Mouse (Mus musculus): Measurements from ENCODE around the gene Med20.

Med20 gene

GRCm38 (mm10) chr17:47610849-47611660, at the start of gene Med20, which contains the start of the genes Bysl and Gm20517:
Gene Med20, plus strand, starts transcription at chr17:47611582.
Gene Bysl, minus strand, starts transcription at chr17:47611492.
Gene Gm20517, plus strand, starts transcription at chr17:47611589.
- peak; percentile 95 for DNase-seq

- no peak for DNase-seq
Observed at GRCm38 (mm10) chr17:47562875-47563274, 48.5 kb upstream of the Med20 start.

GRCm38 (mm10) chr17:47564612-47565011, 46.8 kb upstream of the Med20 start:
- no peak for DNase-seq

GRCm38 (mm10) chr17:47566133-47566532, 45.2 kb upstream of the Med20 start:
- no peak for DNase-seq

- no peak for DNase-seq
Observed at GRCm38 (mm10) chr17:47567271-47567670, 44.1 kb upstream of the Med20 start.

- no peak for DNase-seq
Observed at GRCm38 (mm10) chr17:47568389-47568788, 43.0 kb upstream of the Med20 start.

- DNase-seq, result no peak
Observed at GRCm38 (mm10) chr17:47568951-47569527, 42.3 kb upstream of the Med20 start.

- DNase-seq, result no peak
Observed at GRCm38 (mm10) chr17:47571621-47572020, 39.8 kb upstream of the Med20 start.

GRCm38 (mm10) chr17:47572436-47572835, 38.9 kb upstream of the Med20 start:
- DNase-seq, result no peak

- no peak for DNase-seq
Observed at GRCm38 (mm10) chr17:47574028-47574427, 37.4 kb upstream of the Med20 start.

GRCm38 (mm10) chr17:47574830-47575229, 36.6 kb upstream of the Med20 start:
- no peak for DNase-seq

GRCm38 (mm10) chr17:47578655-47579054, 32.7 kb upstream of the Med20 start:
- no peak for DNase-seq

- no peak for DNase-seq
Observed at GRCm38 (mm10) chr17:47580962-47581361, 30.4 kb upstream of the Med20 start.

- no peak for DNase-seq
Observed at GRCm38 (mm10) chr17:47588517-47588916, 22.9 kb upstream of the Med20 start.

- DNase-seq, result no peak
Observed at GRCm38 (mm10) chr17:47591073-47591472, 20.3 kb upstream of the Med20 start.

GRCm38 (mm10) chr17:47593215-47593853, 18.0 kb upstream of the Med20 start:
- peak; percentile 96 for DNase-seq

GRCm38 (mm10) chr17:47593854-47594182, 17.6 kb upstream of the Med20 start:
- no peak for DNase-seq

- peak; percentile 79 to 85 for DNase-seq
Observed at GRCm38 (mm10) chr17:47594183-47594968, 17.0 kb upstream of the Med20 start.

GRCm38 (mm10) chr17:47594969-47595247, 16.5 kb upstream of the Med20 start:
- no peak for DNase-seq

- peak; percentile 72 to 84 for DNase-seq
Observed at GRCm38 (mm10) chr17:47595248-47596161, 15.9 kb upstream of the Med20 start.

GRCm38 (mm10) chr17:47596162-47596838, 15.1 kb upstream of the Med20 start:
- DNase-seq, result peak; percentile 42 to 50

GRCm38 (mm10) chr17:47596839-47597164, 14.6 kb upstream of the Med20 start:
- DNase-seq, result peak; percentile 30 to 48

All from thymus, postnatal 36 days (tissue).